Mouse (Mus musculus) olfactory bulb, adult 2 months (tissue): ENCODE results near the gene Odf4.

Experiments
- CTCF ChIP-seq: fragments of 200-500 bp; IDR thresholded peaks from 2 replicates; pipeline ENCODE4 v1.5.1; 2012; ENCODE audit warnings: low read depth, mild to moderate bottlenecking, low read length, moderate library complexity; ENCODE audit not compliant: insufficient read depth
- POLR2A ChIP-seq: fragments of 200-500 bp; IDR thresholded peaks from 2 replicates; pipeline ENCODE4 v1.6.1; 2012; ENCODE audit warnings: mild to moderate bottlenecking, low read depth, low read length, moderate library complexity; ENCODE audit not compliant: insufficient read depth

- TF ChIP-seq CTCF, result no peak
- TF ChIP-seq POLR2A, result no peak
These were observed 22.3 kb downstream of the Odf4 start for GRCm38 (mm10) chr11:68904375-68905137.
